Mouse (Mus musculus): ENCODE measurements at regions not wholly inside any gene's neighbourhood (a gene's known extent, or its start where the extent isn't known, plus 50 kb on each side); places are given as distances from the start of the nearest gene placed in this dataset.

DNA sequence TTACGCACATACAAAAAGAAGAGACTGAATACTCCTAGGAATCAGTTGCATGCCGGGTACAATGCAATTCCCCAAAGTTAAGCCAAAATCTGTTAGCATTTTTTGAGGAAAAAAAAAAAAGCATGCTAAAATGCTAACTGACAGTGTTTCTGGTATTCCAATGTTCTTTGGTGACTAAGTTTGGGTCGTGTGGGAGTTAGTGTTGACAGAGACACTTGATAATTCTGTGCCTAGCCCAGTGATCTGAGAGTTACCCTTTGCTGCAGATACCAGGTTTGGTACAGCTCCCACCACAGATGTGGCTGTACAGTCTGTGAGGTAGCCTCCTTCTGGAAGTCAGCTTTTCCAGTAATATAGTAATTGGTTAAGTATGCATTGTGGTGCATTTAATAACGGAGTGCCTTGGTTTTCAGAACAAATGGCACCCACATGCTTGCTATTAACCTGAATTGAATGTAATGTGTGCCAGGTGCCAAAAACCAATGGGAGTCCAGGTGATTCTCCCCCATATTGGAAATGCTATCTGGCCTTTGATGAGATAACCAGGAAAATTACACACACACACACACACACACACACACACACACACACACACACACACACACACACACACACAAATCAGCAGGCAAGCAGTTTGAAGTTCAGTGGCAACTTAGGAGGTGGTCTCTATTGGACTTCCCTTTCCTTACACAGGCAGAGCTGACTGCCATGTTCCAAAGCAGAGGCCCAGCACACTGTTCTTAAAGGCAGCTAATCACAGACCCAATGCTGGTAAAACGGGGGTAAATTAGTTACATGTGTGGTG lies 61.9 kb upstream of the Adamts3 start:
- TF ChIP-seq POLR2A (IDR thresholded peaks at IDR 0.05; ENCODE audit: extremely low read depth, insufficient read depth, low read length) (no peak), CTCF (IDR thresholded peaks at IDR 0.05; ENCODE audit: extremely low read depth, insufficient read depth, low read length) (no peak)

All from cortical plate, adult 2 months (tissue).